Mouse (Mus musculus): Measurements from ENCODE around the gene Grhl3. TPM values are rescaled to one million over a fixed set of nuclear protein-coding genes. Genes with fewer than 3 reads are reported as not detected.
A peak's percentile ranks its signal among the peaks of the same experiment; 100 is the strongest.

The Grhl3 gene
- polyA plus RNA-seq, 2 experiments: 20.6 to 46.2 TPM

GRCm38 (mm10) chr4:135572276-135572675 lies 1.2 kb downstream of the Grhl3 start:
- 6% methylated on average over 8 of the region's 8 CpGs for WGBS
- DNase-seq (ENCODE audit: low spot score) (no peak), ATAC-seq (ENCODE audit: low FRiP score, low read depth) (no peak)
- Histone ChIP-seq H3K9ac (ENCODE audit: low read depth, low read length, severe bottlenecking) (no peak overlapping the region), H3K36me3 (ENCODE audit: control insufficient read depth, insufficient read depth, low read length) (no peaks in the 10 kb centered on the region), H3K4me2 (replicated peaks; ENCODE audit: low read depth, low read length, severe bottlenecking) (peak overlapping the region; percentile 8), H3K4me3 (replicated peaks; ENCODE audit: low read length) (peak overlapping the region; percentile 32), H3K4me1 (ENCODE audit: control insufficient read depth, insufficient read depth, low read length) (peaks cover 49% of the 10 kb centered on the region), H3K27ac (replicated peaks; ENCODE audit: low read depth, low read length) (no peak overlapping the region), H3K27me3 (ENCODE audit: control insufficient read depth, insufficient read depth, low read length) (0 out of 2 replicates have a peak, but pooled peaks cover 15% of the 10 kb centered on the region), H3K9me3 (ENCODE audit: control insufficient read depth, low read length) (no peaks in the 10 kb centered on the region)
- no peak for TF ChIP-seq POLR2A (IDR thresholded peaks at IDR 0.05; ENCODE audit: borderline replicate concordance, extremely low read depth, insufficient read depth, insufficient read length)

- Histone ChIP-seq H3K4me2 (replicated peaks; ENCODE audit: low read depth, low read length, severe bottlenecking) (peak overlapping the region; percentile 53), H3K4me1 (ENCODE audit: control insufficient read depth, insufficient read depth, low read length) (peaks cover 53% of the 10 kb centered on the region), H3K36me3 (ENCODE audit: control insufficient read depth, insufficient read depth, low read length) (no peaks in the 10 kb centered on the region), H3K4me3 (replicated peaks; ENCODE audit: low read length) (peak overlapping the region; percentile 29), H3K9me3 (ENCODE audit: control insufficient read depth, low read length) (no peaks in the 10 kb centered on the region), H3K27ac (replicated peaks; ENCODE audit: low read depth, low read length) (no peak overlapping the region), H3K27me3 (ENCODE audit: control insufficient read depth, insufficient read depth, low read length) (0 out of 2 replicates have a peak, but pooled peaks cover 15% of the 10 kb centered on the region), H3K9ac (ENCODE audit: low read depth, low read length, severe bottlenecking) (no peak overlapping the region)
- no peak for DNase-seq (ENCODE audit: low spot score)
- 18% methylated on average over 6 of the region's 6 CpGs for WGBS
- no peak for TF ChIP-seq POLR2A (IDR thresholded peaks at IDR 0.05; ENCODE audit: borderline replicate concordance, extremely low read depth, insufficient read depth, insufficient read length)
- ATAC-seq (ENCODE audit: low FRiP score, low read depth): no peak
Measured at GRCm38 (mm10) chr4:135571037-135571550, 2.3 kb downstream of the Grhl3 start.

GRCm38 (mm10) chr4:135570152-135571036 lies 3.0 kb downstream of the Grhl3 start:
- Histone ChIP-seq H3K9me3 (ENCODE audit: control insufficient read depth, low read length) (no peaks in the 10 kb centered on the region), H3K27ac (replicated peaks; ENCODE audit: low read depth, low read length) (peak overlapping the region; percentile 61; the same call in 1 of the 2 replicates), H3K4me2 (replicated peaks; ENCODE audit: low read depth, low read length, severe bottlenecking) (peak overlapping the region; percentile 53), H3K4me1 (ENCODE audit: control insufficient read depth, insufficient read depth, low read length) (peaks cover 55% of the 10 kb centered on the region), H3K4me3 (replicated peaks; ENCODE audit: low read length) (peak overlapping the region; percentile 29), H3K9ac (ENCODE audit: low read depth, low read length, severe bottlenecking) (peak overlapping the region; percentile 31; the same call in 1 of the 2 replicates), H3K27me3 (ENCODE audit: control insufficient read depth, insufficient read depth, low read length) (0 out of 2 replicates have a peak, but pooled peaks cover 15% of the 10 kb centered on the region), H3K36me3 (ENCODE audit: control insufficient read depth, insufficient read depth, low read length) (no peaks in the 10 kb centered on the region)
- ATAC-seq (ENCODE audit: low FRiP score, low read depth) (peak; percentile 68), DNase-seq (ENCODE audit: low spot score) (peak; percentile 76)
- 7% methylated on average over 32 of the region's 32 CpGs for WGBS
- TF ChIP-seq POLR2A (IDR thresholded peaks at IDR 0.05; ENCODE audit: borderline replicate concordance, extremely low read depth, insufficient read depth, insufficient read length): no peak

- 4% methylated on average over 11 of the region's 11 CpGs for WGBS
- ATAC-seq (ENCODE audit: low FRiP score, low read depth): no peak
- Histone ChIP-seq H3K4me3 (replicated peaks; ENCODE audit: low read length) (no peak overlapping the region), H3K4me1 (ENCODE audit: control insufficient read depth, insufficient read depth, low read length) (peaks cover 59% of the 10 kb centered on the region), H3K9me3 (ENCODE audit: control insufficient read depth, low read length) (no peaks in the 10 kb centered on the region), H3K27ac (replicated peaks; ENCODE audit: low read depth, low read length) (no peak overlapping the region), H3K4me2 (replicated peaks; ENCODE audit: low read depth, low read length, severe bottlenecking) (peak overlapping the region; percentile 53; the same call in 1 of the 2 replicates), H3K36me3 (ENCODE audit: control insufficient read depth, insufficient read depth, low read length) (no peaks in the 10 kb centered on the region), H3K9ac (ENCODE audit: low read depth, low read length, severe bottlenecking) (no peak overlapping the region), H3K27me3 (ENCODE audit: control insufficient read depth, insufficient read depth, low read length) (0 out of 2 replicates have a peak, but pooled peaks cover 15% of the 10 kb centered on the region)
- no peak for TF ChIP-seq POLR2A (IDR thresholded peaks at IDR 0.05; ENCODE audit: borderline replicate concordance, extremely low read depth, insufficient read depth, insufficient read length)
- no peak for DNase-seq (ENCODE audit: low spot score)
Measured at GRCm38 (mm10) chr4:135569201-135569600, 4.2 kb downstream of the Grhl3 start.

GRCm38 (mm10) chr4:135567484-135567883 lies 5.9 kb downstream of the Grhl3 start:
- Histone ChIP-seq H3K27ac (replicated peaks; ENCODE audit: low read depth, low read length) (no peak overlapping the region), H3K36me3 (ENCODE audit: control insufficient read depth, insufficient read depth, low read length) (no peaks in the 10 kb centered on the region), H3K4me2 (replicated peaks; ENCODE audit: low read depth, low read length, severe bottlenecking) (no peak overlapping the region), H3K9me3 (ENCODE audit: control insufficient read depth, low read length) (no peaks in the 10 kb centered on the region), H3K4me1 (ENCODE audit: control insufficient read depth, insufficient read depth, low read length) (peaks cover 49% of the 10 kb centered on the region), H3K9ac (ENCODE audit: low read depth, low read length, severe bottlenecking) (no peak overlapping the region), H3K27me3 (ENCODE audit: control insufficient read depth, insufficient read depth, low read length) (no peaks in the 10 kb centered on the region), H3K4me3 (replicated peaks; ENCODE audit: low read length) (no peak overlapping the region)
- no peak for TF ChIP-seq POLR2A (IDR thresholded peaks at IDR 0.05; ENCODE audit: borderline replicate concordance, extremely low read depth, insufficient read depth, insufficient read length)
- no peak for ATAC-seq (ENCODE audit: low FRiP score, low read depth)
- 31% methylated on average over 8 of the region's 8 CpGs for WGBS
- no peak for DNase-seq (ENCODE audit: low spot score)
